Mouse (Mus musculus) spleen, adult 12 weeks (tissue): ENCODE measurements around the gene Gm20683.
A peak's percentile ranks its signal among the peaks of the same experiment; 100 is the strongest.
"Not testable (repeated sequence)": the region's sequence is repeated elsewhere in the genome, so short reads cannot be mapped to it uniquely, and the experiment has no call there.

ENCODE experiments used
- DNase-seq: peaks from one replicate; pipeline ENCODE4 v3.0.0; 2022; ENCODE audit warnings: low spot score

The Gm20683 gene

DNA sequence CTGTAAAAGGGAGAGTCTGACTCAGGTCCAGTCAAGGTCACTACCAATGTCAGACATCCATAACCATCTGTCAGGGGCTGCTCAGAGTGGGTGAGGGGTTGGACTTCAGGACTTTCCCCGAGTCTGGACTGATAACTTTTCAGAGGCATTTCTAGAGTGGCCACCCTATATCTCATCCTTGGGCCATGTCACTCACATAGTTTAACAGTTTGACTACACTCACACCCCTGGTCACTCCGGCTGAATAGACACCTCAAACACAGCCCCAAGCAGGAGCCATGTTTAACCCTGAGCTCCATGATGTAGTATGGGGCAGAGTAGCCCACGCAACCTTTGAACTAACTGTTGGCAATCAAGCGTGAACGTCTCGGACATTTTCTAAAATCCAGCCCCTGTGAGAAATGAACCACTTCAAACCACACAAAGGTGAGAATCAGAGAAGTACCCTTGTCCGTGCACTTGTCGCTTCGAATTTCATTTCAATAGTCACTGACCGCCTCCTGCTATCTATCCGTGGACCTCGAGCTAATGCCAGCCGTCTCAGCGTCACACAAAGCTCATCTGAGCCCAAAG, 32.7 kb upstream of the Gm20683 start:
- DNase-seq: no peak

DNA sequence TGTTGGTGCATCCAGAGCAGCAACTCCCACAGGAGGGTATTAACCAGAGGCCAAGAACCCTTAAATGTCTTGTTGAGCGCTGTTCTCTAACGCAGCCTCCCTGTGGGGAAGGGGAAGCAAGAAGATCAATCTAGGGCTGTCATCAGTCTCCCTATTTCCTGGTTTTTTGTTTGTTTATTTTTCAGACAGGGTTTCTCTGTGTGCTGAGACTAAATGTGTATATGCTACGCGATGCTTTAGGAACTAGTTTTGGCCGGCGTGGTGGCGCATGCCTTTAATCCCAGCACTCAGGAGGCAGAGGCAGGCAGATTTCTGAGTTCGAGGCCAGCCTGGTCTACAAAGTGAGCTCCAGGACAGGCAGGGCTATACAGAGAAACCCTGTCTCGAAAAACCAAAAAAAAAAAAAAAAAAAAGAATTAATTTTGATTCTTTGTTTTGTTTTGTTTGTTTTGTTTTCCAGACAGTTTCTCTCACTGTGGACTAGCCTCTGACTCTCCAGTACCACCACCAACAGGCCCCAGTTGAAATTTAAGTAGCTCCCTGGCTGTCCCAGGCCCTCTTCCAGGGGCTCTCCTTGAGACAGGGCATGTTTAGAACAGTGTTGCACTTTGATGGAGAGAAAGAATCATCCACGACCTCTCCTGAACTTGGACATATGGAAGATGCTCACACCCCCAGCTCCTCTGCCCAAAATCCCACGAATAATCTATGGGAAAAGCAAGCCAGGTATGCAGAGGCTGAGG, 32.0 kb upstream of the Gm20683 start:
- no peak for DNase-seq

GRCm38 (mm10) chr17:25872676-25873075, 31.1 kb upstream of the Gm20683 start:
- DNase-seq: no peak

- DNase-seq: not testable (repeated sequence)
Observed at GRCm38 (mm10) chr17:25871566-25871965, 30.0 kb upstream of the Gm20683 start.

DNA sequence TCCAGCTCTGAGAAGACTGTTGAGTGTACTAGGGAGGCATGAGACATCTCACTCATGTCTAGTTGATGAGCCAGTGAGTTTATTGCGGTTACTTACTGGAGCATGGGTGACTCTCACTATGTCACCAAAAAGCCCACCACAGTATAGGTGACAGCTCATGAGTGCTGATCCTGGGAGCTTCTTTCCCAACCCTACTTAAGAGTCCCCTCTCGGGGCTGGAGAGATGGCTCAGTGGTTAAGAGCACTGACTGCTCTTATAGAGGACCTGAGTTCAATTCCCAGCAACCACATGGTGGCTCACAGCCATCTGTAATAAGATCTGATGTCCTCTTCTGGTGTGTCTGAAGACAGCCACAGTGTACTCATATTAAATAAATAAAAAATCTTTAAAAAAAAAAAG, 28.4 kb upstream of the Gm20683 start:
- DNase-seq: no peak

DNA sequence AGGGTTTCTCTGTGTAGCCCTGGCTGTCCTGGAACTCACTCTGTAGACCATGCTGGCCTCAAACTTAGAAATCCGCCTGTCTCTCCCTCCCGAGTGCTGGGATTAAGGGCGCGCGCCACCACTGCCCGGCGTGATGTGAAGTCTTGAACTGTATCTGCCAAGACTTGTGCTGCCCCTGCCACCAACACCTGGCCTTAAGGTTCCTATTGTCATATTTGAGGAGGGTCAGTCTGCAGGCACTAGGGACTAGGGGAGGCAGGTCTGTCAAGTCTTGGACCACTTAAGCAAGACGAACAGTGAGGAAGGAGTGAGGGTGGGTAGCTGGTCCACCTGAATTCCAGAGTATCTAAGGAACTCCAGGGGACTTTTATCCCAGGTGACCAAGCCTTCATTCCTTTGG, 27.9 kb upstream of the Gm20683 start:
- no peak for DNase-seq

DNA sequence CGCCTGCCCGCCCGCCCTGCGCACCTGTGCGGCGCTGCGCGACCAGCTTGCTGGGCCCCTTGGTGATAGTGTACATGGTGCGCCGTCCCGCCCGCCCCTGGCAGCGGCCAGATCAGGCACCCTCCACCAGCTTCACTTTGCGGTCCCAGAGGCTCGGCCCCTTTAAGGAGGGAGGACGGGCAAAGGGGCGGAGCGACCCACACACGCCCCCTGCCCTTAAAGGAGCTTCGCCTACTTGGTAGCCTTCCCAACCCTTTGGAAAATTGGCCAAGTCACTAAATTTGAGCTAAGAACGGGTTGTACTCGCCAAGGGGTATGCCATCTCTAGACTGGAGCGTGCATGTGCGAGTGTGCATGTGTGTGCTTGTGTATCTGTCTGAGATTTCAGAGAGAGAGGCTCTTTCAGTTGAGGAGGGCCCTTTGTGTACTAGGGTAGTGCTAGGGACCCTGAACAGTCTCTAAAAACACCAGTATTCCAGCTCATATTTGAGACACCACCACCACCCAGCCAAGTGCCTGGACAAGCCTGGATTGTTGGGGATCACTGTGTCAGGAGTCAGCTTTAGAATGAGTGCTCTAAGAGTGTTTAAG, 27.1 kb upstream of the Gm20683 start, which contains the start of gene Mcrip2:
TSS of gene Mcrip2 (minus strand) at position 164 of the 591 bp plus-strand sequence.
- peak; percentile 33 for DNase-seq

- DNase-seq: no peak
Observed at GRCm38 (mm10) chr17:25867836-25868600, 26.5 kb upstream of the Gm20683 start.

- no peak for DNase-seq
Observed at GRCm38 (mm10) chr17:25867509-25867835, 25.9 kb upstream of the Gm20683 start.

DNA sequence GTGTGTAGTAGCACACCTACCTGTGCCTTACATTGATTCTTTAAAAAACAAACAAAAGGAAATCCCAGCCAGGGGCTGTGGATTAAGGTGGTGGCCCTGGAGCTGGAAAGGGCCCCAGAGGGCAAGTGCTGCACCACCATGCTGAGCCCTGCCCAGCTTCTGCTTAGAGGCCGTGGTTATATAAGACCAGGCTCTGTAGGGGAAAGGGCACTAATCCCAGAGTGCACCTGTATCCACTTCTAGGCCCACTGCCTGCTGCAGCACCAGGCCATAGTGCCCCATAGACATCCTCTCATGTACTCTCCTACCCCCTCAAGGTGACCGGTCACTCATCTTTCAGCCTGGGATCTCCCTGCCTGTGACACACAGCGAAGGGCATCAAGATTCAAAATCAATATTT, 24.6 kb upstream of the Gm20683 start:
- no peak for DNase-seq

DNA sequence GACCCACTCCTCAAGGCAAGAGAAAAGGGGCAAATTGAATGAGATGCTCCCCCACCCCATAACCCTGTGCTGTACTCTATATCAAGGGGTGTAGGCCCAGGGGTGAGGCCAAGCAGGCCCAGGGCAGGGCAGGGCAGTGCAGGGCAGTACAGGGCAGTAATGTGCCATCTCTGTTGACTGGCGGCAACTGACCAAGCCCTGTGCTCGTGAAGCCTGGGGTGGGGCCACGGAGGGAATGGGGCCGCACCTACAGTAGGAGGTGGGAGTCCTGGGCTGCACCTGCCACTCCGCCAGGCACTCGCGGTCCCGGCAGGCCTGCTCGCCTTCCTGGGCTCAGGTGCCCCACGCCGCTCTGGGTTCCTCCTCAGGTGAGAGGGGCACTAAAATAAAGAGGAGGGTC, 23.7 kb upstream of the Gm20683 start:
- DNase-seq: no peak

GRCm38 (mm10) chr17:25864311-25864710, 22.7 kb upstream of the Gm20683 start:
- DNase-seq: no peak

- no peak for DNase-seq
Observed at GRCm38 (mm10) chr17:25863681-25864080, 22.1 kb upstream of the Gm20683 start.

GRCm38 (mm10) chr17:25861704-25862612, 20.4 kb upstream of the Gm20683 start:
- no peak for DNase-seq

GRCm38 (mm10) chr17:25860832-25861703, 19.5 kb upstream of the Gm20683 start, which contains the start of gene Wdr90:
Gene Wdr90 (minus strand): TSS chr17:25861501.
- peak; percentile 81 for DNase-seq

- DNase-seq: no peak
Observed at GRCm38 (mm10) chr17:25860229-25860628, 18.7 kb upstream of the Gm20683 start.

GRCm38 (mm10) chr17:25844396-25844901, 2.9 kb upstream of the Gm20683 start, which contains the start of gene Rhot2:
Gene Rhot2 (minus strand): TSS chr17:25844851.
- DNase-seq: peak; percentile 86

- DNase-seq: peak; percentile 44
Observed at GRCm38 (mm10) chr17:25843636-25844395, 2.3 kb upstream of the Gm20683 start.

DNA sequence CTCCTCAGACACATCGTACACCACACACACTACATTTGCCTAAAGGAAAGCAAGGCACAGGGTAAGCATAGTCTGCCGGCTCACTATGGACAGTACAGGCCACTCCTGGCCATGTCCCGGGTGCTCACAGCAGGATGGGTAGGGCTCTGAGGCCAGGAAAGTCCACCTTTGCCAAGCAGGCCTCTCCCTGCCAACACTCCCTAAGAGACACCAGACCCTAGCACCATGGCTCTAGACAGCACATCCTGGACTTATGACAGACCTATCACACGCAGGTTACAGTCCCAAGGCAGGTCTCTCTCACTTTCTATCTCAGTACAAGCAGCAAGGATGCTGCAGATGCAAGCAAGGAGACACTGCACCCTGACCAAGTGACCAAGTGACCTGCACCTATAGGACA, 1.6 kb upstream of the Gm20683 start:
- no peak for DNase-seq

- DNase-seq: no peak
Observed at GRCm38 (mm10) chr17:25842509-25842908, 946 bp upstream of the Gm20683 start.
